Mouse (Mus musculus): ENCODE measurements at regions not wholly inside any gene's neighbourhood (a gene's known extent, or its start where the extent isn't known, plus 50 kb on each side); places are given as distances from the start of the nearest gene placed in this dataset.

DNA sequence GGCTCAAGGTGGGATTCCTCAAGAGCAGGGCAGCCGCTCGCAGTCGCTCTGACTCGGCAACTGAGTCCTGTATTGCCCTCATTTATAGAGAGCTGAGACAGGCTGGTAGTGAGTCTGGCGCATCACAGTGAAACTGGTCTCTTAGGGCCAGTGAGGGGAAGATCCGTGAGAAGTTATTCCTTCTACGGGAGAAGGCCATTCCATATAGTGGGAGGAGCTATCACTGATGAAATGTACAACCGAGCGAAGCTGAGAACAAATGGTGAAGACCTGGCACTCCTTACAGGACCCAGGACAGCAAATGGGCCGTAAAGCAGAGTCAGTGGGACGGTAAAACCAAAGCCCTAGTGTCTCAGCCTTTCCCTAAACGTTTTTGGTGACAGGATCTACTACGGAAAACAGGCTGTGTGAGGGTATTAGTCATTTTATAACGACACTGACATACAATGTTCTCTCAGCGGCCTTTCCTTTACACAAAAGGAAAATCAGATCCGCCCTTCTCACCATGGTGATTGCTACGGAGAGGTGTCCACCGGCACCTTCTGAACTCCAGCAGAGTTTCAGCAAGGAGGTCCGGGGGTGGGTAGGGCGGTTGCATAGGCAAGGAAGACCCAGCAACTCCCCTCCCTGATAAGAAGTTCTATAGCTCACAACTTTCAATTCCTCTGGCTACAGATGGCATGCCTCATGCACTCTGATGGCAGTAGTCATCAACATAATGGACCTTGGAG is 263.6 kb upstream of the Gm5148 start:
- no peak for ATAC-seq
- no peaks in the 10 kb centered on the region for H3K36me3 ChIP-seq (ENCODE audit: control insufficient read depth, insufficient read depth)
- no peaks in the 10 kb centered on the region for H3K9me3 ChIP-seq (ENCODE audit: control insufficient read depth)
- no peaks in the 10 kb centered on the region for H3K27me3 ChIP-seq (replicated peaks; ENCODE audit: control insufficient read depth, insufficient read depth, low read length)
- no peaks in the 10 kb centered on the region for H3K4me1 ChIP-seq (replicated peaks; ENCODE audit: control insufficient read depth, insufficient read depth, low read length)
- H3K4me3 ChIP-seq (ENCODE audit: low read depth, low read length), result no peak overlapping the region
- H3K4me2 ChIP-seq (replicated peaks; ENCODE audit: low read depth), result no peak overlapping the region
- WGBS, result 60% methylated on average over 20 of the region's 20 CpGs
- H3K9ac ChIP-seq (ENCODE audit: low read depth, low read length), result no peak overlapping the region
- no peak overlapping the region for H3K27ac ChIP-seq (ENCODE audit: low read depth, low read length)
- TF ChIP-seq CTCF (IDR thresholded peaks at IDR 0.05; ENCODE audit: low read depth), result no peak

DNA sequence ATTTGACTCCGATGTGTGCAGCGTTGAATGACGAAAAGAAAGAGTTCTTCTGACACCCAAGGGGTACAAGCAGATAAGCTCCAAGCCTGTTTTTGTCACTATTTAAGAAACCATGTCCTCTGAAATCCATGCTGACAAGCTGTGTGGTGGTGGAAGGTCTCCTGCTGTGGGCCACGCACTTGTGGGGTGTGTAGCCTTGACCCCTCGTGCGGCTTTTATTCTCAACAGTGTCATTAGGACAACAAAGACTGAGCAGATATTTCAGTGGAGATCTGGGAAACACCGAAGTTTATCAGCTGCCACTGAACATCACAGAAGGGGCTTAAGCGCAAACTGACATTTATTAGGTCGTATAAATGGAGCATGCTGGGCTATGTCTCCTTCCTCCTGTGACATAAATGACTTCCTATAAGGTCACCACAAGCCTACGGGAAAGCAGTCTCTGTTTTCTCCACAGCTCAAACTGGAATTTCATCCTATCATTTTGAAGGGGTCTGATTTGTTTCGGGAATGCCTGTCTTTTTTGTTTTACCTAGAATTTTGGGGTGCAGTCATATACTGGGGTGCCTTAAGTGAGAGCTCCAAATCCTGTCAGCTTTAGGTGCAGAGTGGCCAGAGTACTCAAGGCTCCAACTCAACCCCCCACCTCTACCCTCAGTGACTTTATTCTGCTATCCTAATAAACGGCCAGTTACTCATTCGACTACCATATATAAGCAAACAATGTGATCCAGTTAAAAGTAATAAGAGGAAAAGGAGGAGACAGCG is 262.9 kb upstream of the Gm5148 start:
- no peak overlapping the region for H3K4me3 ChIP-seq (ENCODE audit: low read depth, low read length)
- 61% methylated on average over 14 of the region's 14 CpGs for WGBS

DNA sequence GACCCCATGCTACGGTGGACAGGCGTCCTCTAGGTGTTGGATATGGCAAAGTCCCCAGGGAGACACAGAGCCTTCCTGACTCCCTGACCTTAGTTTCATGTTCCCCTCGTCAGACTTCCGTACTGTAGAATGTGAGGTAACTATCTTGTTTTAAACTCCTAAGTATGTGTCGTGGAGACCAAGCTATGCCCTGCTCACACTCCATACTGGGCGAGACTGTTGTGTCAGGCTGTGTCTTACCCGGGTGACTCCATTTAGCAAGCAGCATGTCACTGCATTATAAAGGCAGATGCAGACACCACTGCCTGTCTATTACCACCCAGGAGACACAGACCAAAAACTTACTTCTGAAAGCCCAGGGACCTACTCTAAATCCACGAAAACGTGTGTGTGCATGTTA is 260.4 kb upstream of the Gm5148 start:
- no peak for ATAC-seq

More for the DNA sequence above, 262.9 kb upstream of the Gm5148 start:
- no peaks in the 10 kb centered on the region for H3K27me3 ChIP-seq (replicated peaks; ENCODE audit: control insufficient read depth, insufficient read depth, low read length)
- no peak overlapping the region for H3K4me2 ChIP-seq (replicated peaks; ENCODE audit: low read depth)
- no peaks in the 10 kb centered on the region for H3K9me3 ChIP-seq (ENCODE audit: control insufficient read depth)
- no peaks in the 10 kb centered on the region for H3K36me3 ChIP-seq (ENCODE audit: control insufficient read depth, insufficient read depth)
- no peaks in the 10 kb centered on the region for H3K4me1 ChIP-seq (replicated peaks; ENCODE audit: control insufficient read depth, insufficient read depth, low read length)
- H3K27ac ChIP-seq (ENCODE audit: low read depth, low read length), result no peak overlapping the region
- TF ChIP-seq CTCF (IDR thresholded peaks at IDR 0.05; ENCODE audit: low read depth), result no peak
- no peak overlapping the region for H3K9ac ChIP-seq (ENCODE audit: low read depth, low read length)
- no peak for ATAC-seq

DNA sequence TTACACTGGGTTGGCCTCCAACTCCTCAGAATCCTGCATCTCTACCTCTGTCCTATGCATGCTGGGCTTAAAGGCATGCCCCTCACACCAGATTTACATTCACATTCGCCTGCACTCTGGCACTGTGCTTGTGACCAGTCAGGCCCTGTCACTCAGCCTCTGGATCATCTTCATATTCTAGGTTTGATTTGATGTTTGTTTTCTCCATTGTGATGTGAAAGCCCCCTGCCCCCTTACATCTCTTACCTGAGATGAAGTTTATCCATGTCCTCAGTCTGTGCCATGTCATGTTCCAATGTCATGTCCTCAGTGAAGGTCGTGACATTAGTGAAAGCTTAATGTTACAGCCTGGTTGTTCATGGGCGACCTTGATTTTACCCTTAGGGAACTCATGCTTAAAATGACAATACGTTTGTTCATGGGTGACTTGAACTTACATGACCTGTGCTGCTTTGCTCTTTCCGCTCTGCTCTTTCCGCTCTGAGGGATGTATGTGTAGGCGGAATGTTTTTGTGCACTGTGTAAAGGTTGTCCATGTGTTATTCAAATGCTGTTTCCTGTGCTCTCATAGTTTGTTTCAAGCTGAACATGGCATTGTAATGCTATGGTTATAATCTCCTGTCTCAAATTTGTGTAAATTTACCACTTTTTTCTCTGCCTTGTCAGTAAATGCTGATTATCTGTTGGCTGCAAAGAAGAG is 257.3 kb upstream of the Gm5148 start:
- H3K27ac ChIP-seq (ENCODE audit: low read depth, low read length), result no peak overlapping the region
- no peak for TF ChIP-seq CTCF (IDR thresholded peaks at IDR 0.05; ENCODE audit: low read depth)
- no peaks in the 10 kb centered on the region for H3K27me3 ChIP-seq (replicated peaks; ENCODE audit: control insufficient read depth, insufficient read depth, low read length)
- WGBS, result 81% methylated on average over 7 of the region's 7 CpGs
- H3K9me3 ChIP-seq (ENCODE audit: control insufficient read depth), result no peaks in the 10 kb centered on the region
- H3K4me2 ChIP-seq (replicated peaks; ENCODE audit: low read depth), result no peak overlapping the region
- no peak for ATAC-seq
- H3K36me3 ChIP-seq (ENCODE audit: control insufficient read depth, insufficient read depth), result no peaks in the 10 kb centered on the region
- H3K9ac ChIP-seq (ENCODE audit: low read depth, low read length), result no peak overlapping the region
- H3K4me1 ChIP-seq (replicated peaks; ENCODE audit: control insufficient read depth, insufficient read depth, low read length), result no peaks in the 10 kb centered on the region
- no peak overlapping the region for H3K4me3 ChIP-seq (ENCODE audit: low read depth, low read length)

More for the DNA sequence above, 260.4 kb upstream of the Gm5148 start:
- WGBS, result 92% methylated on average over 9 of the region's 9 CpGs
- H3K4me1 ChIP-seq (replicated peaks; ENCODE audit: control insufficient read depth, insufficient read depth, low read length), result no peaks in the 10 kb centered on the region
- H3K9me3 ChIP-seq (ENCODE audit: control insufficient read depth), result no peaks in the 10 kb centered on the region
- H3K27me3 ChIP-seq (replicated peaks; ENCODE audit: control insufficient read depth, insufficient read depth, low read length), result no peaks in the 10 kb centered on the region
- no peak overlapping the region for H3K27ac ChIP-seq (ENCODE audit: low read depth, low read length)
- H3K4me3 ChIP-seq (ENCODE audit: low read depth, low read length), result no peak overlapping the region
- H3K36me3 ChIP-seq (ENCODE audit: control insufficient read depth, insufficient read depth), result no peaks in the 10 kb centered on the region
- no peak overlapping the region for H3K9ac ChIP-seq (ENCODE audit: low read depth, low read length)
- H3K4me2 ChIP-seq (replicated peaks; ENCODE audit: low read depth), result no peak overlapping the region
- TF ChIP-seq CTCF (IDR thresholded peaks at IDR 0.05; ENCODE audit: low read depth), result no peak

DNA sequence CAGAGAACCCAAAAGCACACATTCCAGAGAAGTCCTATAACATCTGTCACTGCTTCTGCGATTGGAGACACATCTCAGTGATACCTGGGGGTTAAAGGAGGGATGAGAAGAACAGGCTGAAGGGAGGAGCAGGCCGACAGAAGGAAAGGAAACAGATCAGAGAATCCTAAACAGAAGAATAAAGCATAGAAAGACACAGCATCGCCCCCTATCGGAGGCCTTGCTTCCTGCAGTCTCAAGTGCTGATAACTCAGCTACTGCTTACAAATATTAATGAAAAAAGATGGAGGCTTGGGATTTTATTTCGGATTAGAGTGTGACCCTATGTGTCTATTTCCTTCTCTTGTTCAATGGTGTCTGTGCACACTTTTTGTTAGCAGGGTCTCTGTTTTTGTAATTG is 255.6 kb upstream of the Gm5148 start:
- no peaks in the 10 kb centered on the region for H3K4me1 ChIP-seq (replicated peaks; ENCODE audit: control insufficient read depth, insufficient read depth, low read length)
- no peaks in the 10 kb centered on the region for H3K27me3 ChIP-seq (replicated peaks; ENCODE audit: control insufficient read depth, insufficient read depth, low read length)
- H3K27ac ChIP-seq (ENCODE audit: low read depth, low read length), result no peak overlapping the region
- TF ChIP-seq CTCF (IDR thresholded peaks at IDR 0.05; ENCODE audit: low read depth), result peak; percentile 58
- no peaks in the 10 kb centered on the region for H3K9me3 ChIP-seq (ENCODE audit: control insufficient read depth)
- WGBS, result 55% methylated on average over 5 of the region's 5 CpGs
- no peak overlapping the region for H3K4me2 ChIP-seq (replicated peaks; ENCODE audit: low read depth)
- ATAC-seq, result no peak
- no peak overlapping the region for H3K9ac ChIP-seq (ENCODE audit: low read depth, low read length)
- no peaks in the 10 kb centered on the region for H3K36me3 ChIP-seq (ENCODE audit: control insufficient read depth, insufficient read depth)
- no peak overlapping the region for H3K4me3 ChIP-seq (ENCODE audit: low read depth, low read length)

DNA sequence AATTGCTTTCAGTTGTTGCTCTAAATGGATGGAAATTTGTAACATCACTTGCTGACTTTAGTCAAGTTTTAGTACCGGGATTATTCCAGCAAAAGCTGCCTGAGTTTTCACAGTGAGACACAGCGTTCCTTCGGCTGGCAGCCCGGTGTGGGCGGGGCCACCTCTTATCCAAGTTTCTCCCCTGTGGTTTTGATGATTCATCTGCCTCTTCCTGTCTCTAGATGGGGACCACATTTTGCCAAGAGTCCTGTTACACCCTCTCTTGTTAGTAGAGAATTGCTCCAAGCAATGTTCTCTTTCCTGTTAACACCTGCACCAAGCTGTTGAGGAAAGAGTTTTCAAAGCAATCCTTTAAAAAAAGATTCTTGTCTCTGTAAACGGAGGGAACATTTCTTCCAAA is 254.2 kb upstream of the Gm5148 start:
- TF ChIP-seq CTCF (IDR thresholded peaks at IDR 0.05; ENCODE audit: low read depth), result no peak
- Histone ChIP-seq H3K4me1 (replicated peaks; ENCODE audit: control insufficient read depth, insufficient read depth, low read length) (no peaks in the 10 kb centered on the region), H3K4me3 (ENCODE audit: low read depth, low read length) (no peak overlapping the region), H3K36me3 (ENCODE audit: control insufficient read depth, insufficient read depth) (no peaks in the 10 kb centered on the region), H3K27me3 (replicated peaks; ENCODE audit: control insufficient read depth, insufficient read depth, low read length) (no peaks in the 10 kb centered on the region), H3K9ac (ENCODE audit: low read depth, low read length) (no peak overlapping the region), H3K9me3 (ENCODE audit: control insufficient read depth) (no peaks in the 10 kb centered on the region), H3K4me2 (replicated peaks; ENCODE audit: low read depth) (no peak overlapping the region), H3K27ac (ENCODE audit: low read depth, low read length) (no peak overlapping the region)
- no peak for ATAC-seq
- WGBS, result 26% methylated on average over 6 of the region's 6 CpGs
